Mouse (Mus musculus): ENCODE measurements around the gene Txndc11.

DNA sequence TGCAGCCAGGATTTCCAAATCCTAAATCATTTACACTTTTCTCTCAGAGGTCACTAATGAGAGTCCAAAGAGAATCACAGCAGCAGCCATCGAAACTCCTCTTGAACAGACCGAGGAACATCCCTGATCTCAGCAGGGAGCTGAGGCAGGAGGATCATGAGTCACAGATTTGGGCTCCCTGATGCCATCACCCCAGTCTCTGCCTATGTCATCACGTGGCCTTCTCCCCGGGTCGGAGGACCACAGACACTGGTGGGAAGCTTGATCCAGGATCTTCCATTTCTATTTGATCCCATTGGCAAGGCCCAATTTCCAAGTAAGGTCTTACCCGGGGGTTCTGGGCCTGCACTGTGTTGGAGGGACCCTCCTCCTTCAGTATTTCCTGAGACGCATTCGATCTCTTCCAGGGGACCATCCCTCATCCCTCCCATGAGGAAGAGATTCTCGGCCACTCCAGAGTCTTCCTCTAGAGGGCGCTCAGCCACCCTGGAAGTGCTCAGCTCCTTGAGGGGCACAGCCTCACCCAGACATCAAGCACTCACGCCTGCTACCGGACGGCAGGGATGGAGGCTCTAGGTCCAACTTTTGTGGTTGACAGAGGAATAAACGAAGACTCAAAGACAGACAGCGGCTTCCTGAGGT, 98.5 kb downstream of the Txndc11 start:
- TF ChIP-seq POLR2A (IDR thresholded peaks at IDR 0.05; ENCODE audit: low read depth, low read length) (no peak), CTCF (IDR thresholded peaks at IDR 0.05; ENCODE audit: borderline replicate concordance, insufficient read depth, low read length) (peak; percentile 84)

All from embryonic fibroblast, embryonic 13.5 days (primary cell).